ENCODE assay signal across 41 mouse cellular contexts in the genomic region with DNA sequence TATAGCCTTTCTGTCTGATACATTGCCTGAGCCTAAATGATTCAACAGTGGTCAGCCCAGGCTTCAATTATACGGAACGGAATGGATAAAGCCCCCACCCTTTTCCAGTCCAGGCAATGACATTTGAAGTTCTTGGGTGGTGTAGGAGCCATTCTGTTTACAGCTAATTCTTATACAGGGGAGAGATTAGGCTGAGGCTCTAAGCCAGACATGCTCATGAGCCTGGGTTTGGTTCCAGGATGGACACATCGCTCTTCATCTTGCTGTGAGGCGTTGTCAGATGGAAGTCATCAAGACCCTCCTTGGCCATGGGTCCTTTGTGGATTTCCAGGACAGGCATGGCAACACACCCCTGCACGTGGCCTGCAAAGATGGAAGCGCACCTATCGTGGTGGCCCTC. TPM values are rescaled to one million over a fixed set of nuclear protein-coding genes. Genes with fewer than 3 reads are reported as not detected.
"Had no signal": no experiment of that assay in that cellular context is flagged by ENCODE, and none has a peak within 500 bp of the region (broad histone marks: within the 10 kb centered on the region; RNA-seq: fewer than 3 reads in every experiment).

No protein-coding gene starts in this region.

- H3K27me3 ChIP-seq: heart, embryonic 13.5 days; heart, embryonic 15.5 days; hindbrain, embryonic 13.5 days; hindbrain, embryonic 15.5 days; kidney, embryonic 15.5 days; limb, embryonic 13.5 days; limb, embryonic 15.5 days had no signal

- H3K9ac ChIP-seq: forebrain, postnatal 0 days; heart, embryonic 13.5 days; heart, embryonic 15.5 days; hindbrain, embryonic 13.5 days; hindbrain, embryonic 15.5 days; kidney, embryonic 15.5 days; limb, embryonic 13.5 days; limb, embryonic 15.5 days had no signal

- H3K4me2 ChIP-seq: heart, embryonic 11.5 days; heart, embryonic 13.5 days; heart, embryonic 15.5 days; hindbrain, embryonic 13.5 days; hindbrain, embryonic 15.5 days; kidney, embryonic 15.5 days; limb, embryonic 13.5 days; limb, embryonic 15.5 days had no signal

- ATAC-seq: forebrain, postnatal 0 days; hindbrain, postnatal 0 days; intestine, embryonic 16.5 days had no signal

- H3K4me1 ChIP-seq: hindbrain, embryonic 13.5 days; hindbrain, embryonic 15.5 days; limb, embryonic 13.5 days; limb, embryonic 15.5 days had no signal

- H3K27ac ChIP-seq: heart, adult 2 months; heart, embryonic 13.5 days; heart, embryonic 15.5 days; hindbrain, embryonic 13.5 days; hindbrain, embryonic 15.5 days; hindbrain, postnatal 0 days; kidney, embryonic 15.5 days; kidney, postnatal 0 days; limb, embryonic 13.5 days; limb, embryonic 15.5 days had no signal

- H3K9me3 ChIP-seq: heart, embryonic 13.5 days; heart, embryonic 15.5 days; hindbrain, embryonic 13.5 days; hindbrain, embryonic 15.5 days; kidney, embryonic 15.5 days; limb, embryonic 13.5 days; limb, embryonic 15.5 days had no signal

- H3K4me3 ChIP-seq: heart, adult 2 months; heart, embryonic 13.5 days; heart, embryonic 15.5 days; hindbrain, embryonic 13.5 days; hindbrain, embryonic 15.5 days; kidney, embryonic 15.5 days; limb, embryonic 13.5 days; limb, embryonic 15.5 days had no signal

- DNase-seq: forebrain, postnatal 0 days; gastrocnemius, postnatal 14 days; gastrocnemius, postnatal 36 days; heart, adult 11 months; heart, adult 2 months; heart, postnatal 14 days; heart, postnatal 36 days; kidney, adult 11 months; kidney, adult 2 months; kidney, adult 9 months; kidney, postnatal 14 days; kidney, postnatal 36 days; layer of hippocampus, adult 9-11 months; layer of hippocampus, postnatal 36 days; left cerebral cortex, postnatal 4 days had no signal

RNA-seq across cellular contexts. Expression of gene BC051665, which starts 55.6 kb away (rescaled TPM):
- total RNA-seq: forebrain, postnatal 0 days; gastrocnemius, adult 18-20 months; gastrocnemius, adult 8-10 months; gastrocnemius, postnatal 14 days; gastrocnemius, postnatal 36 days; heart, adult 2 months; heart, postnatal 14 days; heart, postnatal 36 days; hematopoietic stem cell, adult 5-6 weeks; hindbrain, postnatal 0 days; layer of hippocampus, adult 8-10 months; layer of hippocampus, postnatal 14 days; layer of hippocampus, postnatal 36 days; left cerebral cortex, adult 18-20 months; left cerebral cortex, adult 8-10 months; left cerebral cortex, postnatal 10 days; left cerebral cortex, postnatal 25 days; left cerebral cortex, postnatal 4 days had no signal
- polyA plus RNA-seq: forebrain, postnatal 0 days; gonadal fat pad, adult 2 months; heart, adult 2 months; heart, embryonic 11.5 days; heart, embryonic 13.5 days; heart, embryonic 15.5 days; heart, postnatal 0 days; hindbrain, embryonic 11.5 days; hindbrain, embryonic 13.5 days; hindbrain, embryonic 15.5 days; hindbrain, postnatal 0 days; intestine, embryonic 14.5 days; intestine, embryonic 16.5 days; kidney, adult 2 months; kidney, embryonic 15.5 days; kidney, postnatal 0 days; large intestine, adult 2 months; limb, embryonic 11.5 days; limb, embryonic 13.5 days; limb, embryonic 15.5 days had no signal
